Mouse (Mus musculus) mature B cell (primary cell): ENCODE measurements around the gene Olfr372.
"Not testable (repeated sequence)": the region's sequence is repeated elsewhere in the genome, so short reads cannot be mapped to it uniquely, and the experiment has no call there.

Experiments
- in situ Hi-C: fragments of 300-500 bp; cut with MboI; formaldehyde crosslinking; loops from 2 replicates; pipeline ENCODE4 v1.14.3; 2019

Gene Olfr372

DNA sequence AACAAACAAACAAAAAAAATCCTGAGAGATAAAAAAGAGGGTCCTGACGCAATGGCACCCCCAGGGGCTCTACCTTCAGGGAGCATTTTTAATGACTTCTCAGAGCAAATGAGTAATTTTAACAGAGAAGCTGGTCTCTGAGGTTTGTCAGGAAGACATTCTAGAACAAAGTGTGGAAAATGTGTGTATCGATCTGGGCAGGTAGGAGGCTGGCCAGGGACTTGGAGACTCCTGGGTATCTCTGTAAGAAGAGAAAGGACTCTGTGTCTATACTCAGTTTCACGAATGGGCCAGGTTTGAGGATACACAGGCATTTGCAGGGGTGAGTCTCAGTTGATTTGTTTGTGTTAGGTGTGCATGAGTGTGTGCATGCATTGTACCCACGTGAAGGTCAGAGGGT lies at the start of gene Olfr372:
Gene Olfr372, plus strand, starts transcription at position 301 of the 400 bp plus-strand sequence.
- in situ Hi-C loops, result not testable (repeated sequence)

GRCm38 (mm10) chr8:71999434-71999833 lies 41.6 kb upstream of the Olfr372 start:
- in situ Hi-C loops, result loop anchor here (25.0 kb wide), 1 partner anchor 862 kb away; no protein-coding TSS in a partner anchor

DNA sequence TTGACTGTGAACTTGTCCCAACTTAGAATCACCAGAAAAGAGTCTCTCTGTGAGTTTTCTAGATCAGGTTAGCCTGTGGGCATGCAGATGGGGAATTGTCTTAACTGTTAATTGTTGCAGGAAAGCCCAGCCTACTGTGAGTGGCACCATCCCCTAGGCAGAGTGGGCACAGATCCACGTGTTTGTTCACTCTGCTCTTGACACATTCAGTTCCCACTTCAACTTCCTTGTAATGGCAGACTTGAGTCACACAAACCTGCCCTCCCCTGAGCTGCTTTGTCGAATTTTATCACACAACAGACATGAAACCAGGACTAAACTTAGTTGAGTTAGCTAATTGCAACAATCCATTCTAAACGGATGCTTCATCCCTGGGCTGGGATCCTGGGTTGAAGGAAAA lies 40.8 kb upstream of the Olfr372 start:
- in situ Hi-C loops, result no loop called here

GRCm38 (mm10) chr8:72002942-72003341 lies 38.1 kb upstream of the Olfr372 start:
- in situ Hi-C loops, result no loop called here

DNA sequence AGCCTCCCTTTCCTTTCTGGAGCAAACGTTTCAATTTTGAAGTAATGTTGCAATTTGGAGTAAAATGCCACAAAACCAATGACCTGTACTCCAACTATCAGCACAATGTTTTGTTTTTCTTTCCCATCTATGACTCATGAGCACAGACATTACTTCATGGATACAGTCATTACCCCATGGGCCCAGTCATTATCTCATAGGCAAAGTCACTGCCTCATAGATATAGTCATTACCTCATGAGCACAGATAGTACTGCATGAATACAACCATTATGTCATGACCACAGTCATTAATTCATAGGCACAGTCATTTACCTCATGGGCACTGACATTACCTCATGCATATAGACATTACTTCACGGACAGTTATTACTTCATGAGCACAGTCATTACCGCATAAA lies 35.1 kb upstream of the Olfr372 start:
- in situ Hi-C loops, result no loop called here

DNA sequence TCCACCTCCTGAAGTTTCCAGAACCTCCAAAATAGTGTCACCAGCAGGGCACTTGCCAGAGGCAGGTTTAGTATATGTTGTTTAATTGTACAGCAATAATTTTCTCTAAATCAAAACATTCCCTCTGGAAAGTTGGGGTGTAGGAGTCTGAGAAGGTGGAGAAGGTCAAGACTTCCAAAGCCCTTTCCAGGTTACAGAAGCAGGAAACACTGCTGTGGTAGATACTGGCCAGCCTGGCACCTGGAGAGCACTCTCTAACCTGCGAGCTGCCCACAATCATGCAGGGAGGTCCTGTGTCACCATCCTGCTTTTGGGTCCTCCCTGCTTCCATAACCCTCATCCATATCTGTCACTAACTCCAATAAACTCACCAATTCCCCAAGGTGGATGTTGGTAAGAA lies 34.3 kb upstream of the Olfr372 start:
- in situ Hi-C loops, result no loop called here

GRCm38 (mm10) chr8:72008134-72008641 lies 32.8 kb upstream of the Olfr372 start:
- in situ Hi-C loops, result no loop called here

DNA sequence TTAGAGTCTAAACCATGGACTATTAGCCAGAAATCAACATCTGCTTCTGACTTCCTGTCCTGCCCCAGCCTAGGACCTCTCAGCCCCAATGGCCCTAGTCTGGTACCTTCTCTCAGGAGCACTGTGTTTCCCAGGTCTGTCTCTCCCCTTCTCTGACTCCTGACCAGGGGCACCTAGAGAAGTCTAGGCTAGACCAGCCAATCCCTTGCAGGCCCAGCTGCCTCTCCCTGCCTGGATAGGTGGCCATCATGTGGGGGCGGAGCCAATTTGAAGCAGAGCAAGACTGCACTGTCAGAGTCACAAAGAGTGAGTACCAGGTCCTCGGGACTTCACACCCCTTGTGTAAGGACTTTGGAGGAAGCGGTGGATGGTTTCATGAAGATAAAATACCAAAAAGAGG lies 31.5 kb upstream of the Olfr372 start, which contains the start of gene Cyp4f18:
Gene Cyp4f18, minus strand, starts transcription at position 154 of the 400 bp plus-strand sequence.
- in situ Hi-C loops, result no loop called here

DNA sequence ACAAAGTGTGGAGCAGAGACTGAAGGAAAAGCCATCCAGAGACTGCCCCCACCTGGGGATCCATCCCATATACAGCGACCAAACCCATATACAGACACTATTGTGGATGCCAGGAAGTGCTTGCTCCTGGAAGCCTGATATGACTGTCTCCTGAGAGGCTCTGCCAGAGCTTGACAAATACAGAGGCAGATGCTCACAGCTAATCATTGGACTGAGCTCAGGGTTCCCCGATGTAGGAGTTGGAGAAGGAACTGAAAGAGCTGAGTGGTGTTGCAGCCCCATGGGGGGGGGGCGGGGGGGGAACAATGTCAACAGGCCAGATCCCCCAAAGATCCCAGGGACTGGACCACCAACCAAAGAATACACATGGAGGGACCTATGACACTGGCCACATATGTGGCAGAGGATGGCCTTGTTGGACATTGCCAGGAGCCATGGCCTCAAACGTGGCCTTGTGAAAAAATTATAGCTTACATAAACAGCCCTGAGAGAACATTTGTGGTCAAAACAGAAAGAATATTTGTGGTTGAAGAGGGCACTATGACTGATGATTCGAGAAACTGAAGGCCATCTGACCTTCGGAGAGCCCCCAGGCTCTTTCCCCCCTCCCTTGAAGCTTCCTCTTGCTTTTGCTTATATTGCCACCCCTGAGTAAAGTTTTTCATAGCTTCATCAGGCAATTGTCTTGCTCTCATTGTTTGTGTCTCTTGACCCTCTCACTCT lies 27.4 kb upstream of the Olfr372 start:
- in situ Hi-C loops, result not testable (repeated sequence)

- in situ Hi-C loops, result not testable (repeated sequence)
Observed at GRCm38 (mm10) chr8:72017339-72017738, 23.7 kb upstream of the Olfr372 start.

DNA sequence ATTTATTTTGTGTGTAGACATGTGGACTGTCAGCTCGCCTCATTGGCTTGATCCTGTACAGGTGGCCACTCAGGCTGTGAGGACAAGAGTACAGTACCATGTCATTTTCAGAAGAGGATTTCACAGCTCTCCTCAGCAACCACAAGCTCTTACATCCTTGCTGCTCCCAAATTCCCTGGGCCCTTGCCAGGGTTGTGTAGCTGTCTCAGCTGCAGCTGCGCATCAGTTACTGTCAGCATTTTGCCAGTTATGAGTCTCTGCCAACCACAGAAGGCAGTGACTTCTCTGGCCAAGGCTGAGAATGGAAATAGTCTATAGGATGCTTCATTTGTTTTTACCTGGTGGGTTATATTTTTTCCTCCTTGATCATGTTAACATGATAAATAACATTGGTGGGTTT lies 22.9 kb upstream of the Olfr372 start:
- in situ Hi-C loops, result no loop called here

DNA sequence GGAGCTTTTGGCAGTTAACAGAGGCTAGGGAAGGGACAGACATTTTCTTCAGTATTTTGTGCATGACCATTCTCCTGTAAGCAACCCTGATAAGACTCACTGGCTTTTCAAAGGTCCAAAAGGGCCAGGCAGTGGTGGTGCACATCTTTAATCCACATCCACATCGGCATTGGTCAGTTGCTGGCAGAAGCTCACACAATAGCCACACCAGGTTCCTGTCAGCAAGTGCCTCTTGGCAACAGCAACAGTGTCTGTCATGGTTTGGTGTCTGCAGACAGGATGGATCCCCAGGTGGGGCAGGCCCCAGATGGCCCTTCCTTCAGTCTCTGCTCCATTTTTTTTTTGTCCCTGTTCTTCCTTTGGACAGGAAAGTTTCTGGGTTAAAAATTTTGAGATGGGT lies 22.0 kb upstream of the Olfr372 start:
- in situ Hi-C loops, result not testable (repeated sequence)

GRCm38 (mm10) chr8:72019816-72020215 lies 21.2 kb upstream of the Olfr372 start:
- in situ Hi-C loops, result no loop called here

GRCm38 (mm10) chr8:72024886-72025285 lies 16.1 kb upstream of the Olfr372 start:
- in situ Hi-C loops, result not testable (repeated sequence)

DNA sequence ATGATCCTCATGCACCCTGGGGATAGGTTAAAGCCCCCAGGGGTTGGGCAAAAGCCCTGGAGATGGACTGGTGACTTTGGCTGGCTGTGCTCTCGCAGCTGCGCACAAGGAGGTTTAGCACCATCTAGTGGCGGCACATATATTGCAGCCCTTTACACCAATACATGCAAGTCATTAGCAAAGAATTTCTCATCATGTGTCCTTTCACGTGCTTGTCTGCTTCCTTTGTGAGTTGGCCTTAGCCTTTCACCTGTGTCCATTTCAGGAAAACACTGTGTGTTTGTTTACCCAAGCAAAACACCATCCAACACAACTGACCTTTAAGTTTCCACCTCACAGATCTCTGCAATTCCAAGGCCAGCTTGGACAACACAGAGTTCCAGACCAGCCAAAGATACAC lies 8.1 kb upstream of the Olfr372 start:
- in situ Hi-C loops, result not testable (repeated sequence)

DNA sequence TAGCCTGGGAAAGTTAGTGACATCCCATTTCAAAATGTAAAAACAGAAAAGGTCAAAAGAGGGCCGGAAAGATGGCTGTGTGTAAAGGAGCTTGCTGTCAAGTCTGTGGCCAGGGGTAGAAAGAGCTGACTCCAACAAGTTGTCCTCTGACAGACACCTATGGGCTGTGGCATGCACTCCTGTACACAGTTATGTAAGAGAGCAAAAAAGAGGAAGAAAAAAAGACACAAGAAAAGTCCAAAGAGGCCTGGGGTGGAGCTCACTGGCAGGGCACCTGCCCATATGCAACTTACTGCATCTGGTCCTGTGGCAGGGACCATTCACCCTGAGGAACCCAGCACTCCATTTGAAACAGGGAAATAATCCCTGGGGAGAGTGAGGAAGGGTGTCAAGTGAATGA lies 1.5 kb downstream of the Olfr372 start:
- in situ Hi-C loops, result no loop called here

GRCm38 (mm10) chr8:72054633-72055032 lies 13.6 kb downstream of the Olfr372 start:
- in situ Hi-C loops, result not testable (repeated sequence)

GRCm38 (mm10) chr8:72057643-72058042 lies 16.6 kb downstream of the Olfr372 start:
- in situ Hi-C loops, result not testable (repeated sequence)

GRCm38 (mm10) chr8:72066819-72067399 lies 25.9 kb downstream of the Olfr372 start:
- in situ Hi-C loops, result not testable (repeated sequence)

GRCm38 (mm10) chr8:72082877-72083276 lies 41.9 kb downstream of the Olfr372 start, which contains the start of gene Olfr373:
Gene Olfr373, plus strand, starts transcription at chr8:72083177.
- in situ Hi-C loops, result loop anchor here (25.0 kb wide), 1 partner anchor 946 kb away; no protein-coding TSS in a partner anchor

DNA sequence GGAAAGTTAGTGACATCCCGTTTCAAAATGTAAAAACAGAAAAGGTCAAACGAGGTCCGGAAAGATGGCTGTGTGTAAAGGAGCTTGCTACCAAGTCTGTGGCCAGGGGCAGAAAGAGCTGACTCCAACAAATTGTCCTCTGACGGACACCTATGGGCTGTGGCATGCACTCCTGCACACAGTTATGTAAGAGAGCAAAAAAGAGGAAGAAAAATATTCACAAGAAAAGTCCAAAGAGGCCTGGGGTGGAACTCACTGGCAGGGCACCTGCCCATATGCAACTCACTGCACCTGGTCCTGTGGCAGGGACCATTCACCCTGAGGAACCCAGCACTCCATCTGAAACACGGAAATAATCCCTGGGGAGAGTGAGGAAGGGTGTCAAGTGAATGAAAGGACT lies 43.7 kb downstream of the Olfr372 start:
- in situ Hi-C loops, result loop anchor here (25.0 kb wide), 1 partner anchor 947 kb away; no protein-coding TSS in a partner anchor

GRCm38 (mm10) chr8:72087611-72088010 lies 46.6 kb downstream of the Olfr372 start:
- in situ Hi-C loops, result loop anchor here (25.0 kb wide), 1 partner anchor 950 kb away; no protein-coding TSS in a partner anchor

DNA sequence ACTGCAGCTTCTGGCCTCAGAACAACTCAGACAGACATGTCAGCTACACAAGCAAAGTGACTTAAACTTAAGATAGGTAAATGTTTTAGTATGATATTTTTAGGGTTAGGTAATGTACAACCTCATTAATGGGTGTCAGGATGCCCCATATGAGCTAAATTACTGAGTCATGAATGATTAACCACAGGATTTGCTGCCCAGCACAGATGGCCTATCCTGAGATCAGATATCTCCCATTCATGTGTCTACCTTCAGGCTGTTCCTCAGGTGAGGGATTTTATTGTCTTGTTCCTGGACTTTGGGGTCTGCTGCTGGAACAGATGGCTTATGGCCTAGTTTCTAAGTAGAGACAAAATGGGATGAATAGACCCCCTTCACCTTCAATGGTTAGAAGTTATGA lies 55.7 kb downstream of the Olfr372 start:
- in situ Hi-C loops, result loop anchor here (25.0 kb wide), 1 partner anchor 959 kb away; no protein-coding TSS in a partner anchor
